Mouse (Mus musculus) CH12.LX (cell line): ENCODE data around the gene Ptpn5. TPM values are rescaled to one million over a fixed set of nuclear protein-coding genes. Genes with fewer than 3 reads are reported as not detected.

ENCODE experiments used
- DNase-seq: peaks from one replicate; pipeline ENCODE4 v3.0.0-alpha.2; 2013; ENCODE audit errors: extremely low read depth
- H3K27ac ChIP-seq: 2 replicates; pipeline ENCODE4 v1.5.1; 2012; ENCODE audit warnings: low read depth, mild to moderate bottlenecking, control low read depth, moderate library complexity; ENCODE audit not compliant: insufficient read depth
- H3K27me3 ChIP-seq: replicated peaks from 2 replicates; pipeline ENCODE3; 2012; ENCODE audit warnings: inconsistent platforms
- H3K36me3 ChIP-seq, 2 experiments: replicated peaks in 1 of 2; 2 replicates each; pipeline versions ENCODE3 to v1.6.1; 2012; ENCODE audit warnings: inconsistent platforms in 1 of 2, low read length in 1 of 2, mild to moderate bottlenecking in 1 of 2, mixed read lengths in 1 of 2, moderate library complexity in 1 of 2; ENCODE audit not compliant: control insufficient read depth in 1 of 2, insufficient read depth in 1 of 2
- H3K4me1 ChIP-seq, 2 experiments: 2 replicates each; pipeline ENCODE4 v1.6.1; 2012; ENCODE audit warnings: inconsistent platforms in 1 of 2, moderate library complexity in 1 of 2; ENCODE audit not compliant: insufficient read depth in 2 of 2, control insufficient read depth in 1 of 2
- H3K4me2 ChIP-seq: 2 replicates; pipeline ENCODE4 v1.6.1; 2012; ENCODE audit warnings: low read depth, mild to moderate bottlenecking, control low read depth; ENCODE audit not compliant: poor library complexity, insufficient read depth, severe bottlenecking
- H3K4me3 ChIP-seq, 3 experiments: fragments of 150-350 bp in 1 of 3; sonication (generic) in 1 of 3; replicated peaks in 1 of 3; 2 replicates each; pipeline versions ENCODE3 to v1.5.1; 2011 to 2012; ENCODE audit warnings: low read depth in 2 of 3, low read length in 2 of 3, mild to moderate bottlenecking in 2 of 3, moderate library complexity in 2 of 3, control low read depth in 1 of 3, improper control_type of control experiment in 1 of 3, inconsistent platforms in 1 of 3, mixed read lengths in 1 of 3; ENCODE audit not compliant: poor library complexity in 1 of 3
- H3K79me2 ChIP-seq: replicated peaks from 2 replicates; pipeline ENCODE4 v1.6.1; 2012; ENCODE audit warnings: mild to moderate bottlenecking, moderate library complexity; ENCODE audit not compliant: control insufficient read depth, poor library complexity, insufficient read depth, severe bottlenecking; ENCODE audit errors: extremely low read depth
- H3K9ac ChIP-seq: 2 replicates; pipeline ENCODE4 v1.6.1; 2012; ENCODE audit warnings: low read depth, mild to moderate bottlenecking, control low read depth, moderate library complexity; ENCODE audit not compliant: insufficient read depth
- H3K9me3 ChIP-seq: replicated peaks from 2 replicates; pipeline ENCODE3; 2012; ENCODE audit warnings: low read length, inconsistent platforms, mixed read lengths
- CHD1 ChIP-seq: IDR thresholded peaks from 2 replicates; pipeline ENCODE4 v1.6.1; 2012; ENCODE audit warnings: low read depth, low read length, improper control_type of control experiment, inconsistent platforms
- CHD2 ChIP-seq: IDR thresholded peaks from 2 replicates; pipeline ENCODE4 v1.6.1; 2011; ENCODE audit warnings: low read length, improper control_type of control experiment
- CTCF ChIP-seq, 2 experiments: IDR thresholded peaks in 1 of 2; conservative IDR thresholded peaks in 1 of 2; 2 replicates each; pipeline ENCODE4 v1.5.1; 2011 to 2012; ENCODE audit warnings: low read depth in 2 of 2, low read length in 2 of 2, improper control_type of control experiment in 1 of 2, inconsistent platforms in 1 of 2, mild to moderate bottlenecking in 1 of 2, moderate library complexity in 1 of 2
- E2F4 ChIP-seq: IDR thresholded peaks from 2 replicates; pipeline ENCODE4 v1.6.1; 2011; ENCODE audit warnings: low read depth, low read length, improper control_type of control experiment; ENCODE audit not compliant: insufficient replicate concordance
- ELF1 ChIP-seq: IDR thresholded peaks from 2 replicates; pipeline ENCODE4 v1.6.1; 2014; ENCODE audit warnings: low read depth, mild to moderate bottlenecking, inconsistent platforms, low read length, improper control_type of control experiment
- EP300 ChIP-seq: IDR thresholded peaks from 2 replicates; pipeline ENCODE4 v1.6.1; 2011; ENCODE audit warnings: low read length, improper control_type of control experiment
- GABPA ChIP-seq: IDR thresholded peaks from 2 replicates; pipeline ENCODE4 v1.6.1; 2012; ENCODE audit warnings: low read depth, low read length, improper control_type of control experiment, inconsistent platforms; ENCODE audit not compliant: insufficient replicate concordance
- JUN ChIP-seq: IDR thresholded peaks from 2 replicates; pipeline ENCODE4 v1.6.1; 2011; ENCODE audit warnings: low read depth, mild to moderate bottlenecking, low read length, improper control_type of control experiment, moderate library complexity; ENCODE audit not compliant: insufficient read depth
- JUND ChIP-seq: conservative IDR thresholded peaks from 2 replicates; pipeline ENCODE4 v1.6.1; 2011; ENCODE audit warnings: low read depth, low read length, improper control_type of control experiment
- MAFK ChIP-seq: IDR thresholded peaks from 2 replicates; pipeline ENCODE4 v1.6.1; 2011; ENCODE audit warnings: low read length, improper control_type of control experiment; ENCODE audit not compliant: insufficient replicate concordance
- MEF2A ChIP-seq: IDR thresholded peaks from 2 replicates; pipeline ENCODE4 v1.6.1; 2014; ENCODE audit warnings: low read depth, mild to moderate bottlenecking, inconsistent platforms, low read length, improper control_type of control experiment, borderline replicate concordance
- MXI1 ChIP-seq: IDR thresholded peaks from 2 replicates; pipeline ENCODE4 v1.6.1; 2011; ENCODE audit warnings: mild to moderate bottlenecking, low read depth, low read length, improper control_type of control experiment
- MYC ChIP-seq: IDR thresholded peaks from 2 replicates; pipeline ENCODE4 v1.6.1; 2011; ENCODE audit warnings: low read depth, mild to moderate bottlenecking, improper control_type of control experiment, low read length
- NELFE ChIP-seq: IDR thresholded peaks from 2 replicates; pipeline ENCODE4 v1.6.1; 2011; ENCODE audit warnings: low read depth, low read length, improper control_type of control experiment
- NRF1 ChIP-seq: IDR thresholded peaks from 2 replicates; pipeline ENCODE4 v1.6.1; 2014; ENCODE audit warnings: low read depth, mild to moderate bottlenecking, inconsistent platforms, low read length, improper control_type of control experiment, moderate library complexity
- PAX5 ChIP-seq: IDR thresholded peaks from 2 replicates; pipeline ENCODE4 v1.6.1; 2012; ENCODE audit warnings: low read length, inconsistent platforms, mixed read lengths
- POLR2A ChIP-seq: IDR thresholded peaks from 2 replicates; pipeline ENCODE4 v1.6.1; 2011; ENCODE audit warnings: low read depth, mild to moderate bottlenecking, improper control_type of control experiment, low read length
- POLR2AphosphoS2 ChIP-seq: IDR thresholded peaks from 2 replicates; pipeline ENCODE4 v1.6.1; 2011; ENCODE audit warnings: low read depth, low read length, improper control_type of control experiment
- RCOR1 ChIP-seq: conservative IDR thresholded peaks from 2 replicates; pipeline ENCODE4 v1.6.1; 2012; ENCODE audit warnings: low read depth, mild to moderate bottlenecking, inconsistent platforms, low read length, improper control_type of control experiment
- SMC3 ChIP-seq: IDR thresholded peaks from 2 replicates; pipeline ENCODE4 v1.6.1; 2011; ENCODE audit warnings: low read depth, low read length, improper control_type of control experiment
- TBP ChIP-seq: conservative IDR thresholded peaks from 2 replicates; pipeline ENCODE4 v1.6.1; 2011; ENCODE audit warnings: low read depth, low read length, improper control_type of control experiment
- TCF12 ChIP-seq: IDR thresholded peaks from 2 replicates; pipeline ENCODE4 v1.6.1; 2014; ENCODE audit warnings: low read depth, mild to moderate bottlenecking, inconsistent platforms, low read length, improper control_type of control experiment
- UBTF ChIP-seq: IDR thresholded peaks from 2 replicates; pipeline ENCODE4 v1.6.1; 2012; ENCODE audit warnings: low read depth, mild to moderate bottlenecking, inconsistent platforms, low read length, improper control_type of control experiment, moderate library complexity
- USF1 ChIP-seq: IDR thresholded peaks from 2 replicates; pipeline ENCODE4 v1.6.1; 2014; ENCODE audit warnings: low read depth, mild to moderate bottlenecking, inconsistent platforms, low read length, improper control_type of control experiment
- ZKSCAN1 ChIP-seq: IDR thresholded peaks from 2 replicates; pipeline ENCODE4 v1.6.1; 2012; ENCODE audit warnings: low read depth, inconsistent platforms, low read length, improper control_type of control experiment, borderline replicate concordance
- ZMIZ1 ChIP-seq: IDR thresholded peaks from 2 replicates; pipeline ENCODE4 v1.6.1; 2012; ENCODE audit warnings: low read depth, mild to moderate bottlenecking, inconsistent platforms, low read length, improper control_type of control experiment
- ZNF384 ChIP-seq: IDR thresholded peaks from 2 replicates; pipeline ENCODE4 v1.6.1; 2012; ENCODE audit warnings: low read depth, low read length, improper control_type of control experiment, inconsistent platforms
- dilution Hi-C: fragments of 300-500 bp; cut with MboI; formaldehyde crosslinking; loops from 2 replicates; pipeline ENCODE4 v1.14.3; 2020; ENCODE audit warnings: low sequenced_read_pairs; ENCODE audit not compliant: extremely low pct_unique_long_range_greater_than_20kb, extremely low pct_ligation_motif_present
- in situ Hi-C: fragments of 300-500 bp; cut with MboI; formaldehyde crosslinking; loops from 3 replicates; pipeline ENCODE4 v1.14.3; 2019; ENCODE audit warnings: low sequenced_read_pairs, low pct_ligation_motif_present, low pct_unique_long_range_greater_than_20kb, mixed read lengths
- polyA plus RNA-seq: library from polyadenylated mRNA; unstranded; fragments of >175 nt; gene quantifications from 2 replicates; pipeline ENCODE4 v1.2.1, GENCODE M21; 2012; ENCODE audit warnings: low read depth; ENCODE audit not compliant: insufficient read length
- total RNA-seq, 2 experiments: library from RNA; depleted of rRNA; stranded (reverse); fragments of 300-350 nt in 1 of 2; fragments of >200 nt in 1 of 2; gene quantifications; 2 replicates each; pipeline ENCODE4 v1.2.3; 2012 to 2014

The Ptpn5 gene
- total and polyA plus RNA-seq, 3 experiments, result 0.90 to 3.4 (median 1.9) TPM

- H3K9ac ChIP-seq, result no peak overlapping the region
- H3K4me2 ChIP-seq, result no peak overlapping the region
- H3K79me2 ChIP-seq, result no peaks in the 10 kb centered on the region
- H3K36me3 ChIP-seq, result peaks cover 0 to 8% of the 10 kb centered on the region in 2 experiments
- H3K27ac ChIP-seq, result no peak overlapping the region
- in situ Hi-C loops, result no loop called here
- H3K4me1 ChIP-seq, result peaks cover 20 to 43% of the 10 kb centered on the region in 2 experiments
- no peak for DNase-seq
- H3K4me3 ChIP-seq, result no peak overlapping the region
- TF ChIP-seq UBTF (no peak), ZKSCAN1 (no peak), ZNF384 (no peak), PAX5 (no peak), E2F4 (no peak), RCOR1 (no peak), JUN (no peak), MAFK (no peak), GABPA (no peak), USF1 (no peak), ELF1 (no peak), NRF1 (no peak), MEF2A (no peak)
- TF ChIP-seq, all 38 proteins: peak for 0
- H3K27me3 ChIP-seq, result no peaks in the 10 kb centered on the region
- no peaks in the 10 kb centered on the region for H3K9me3 ChIP-seq
- dilution Hi-C loops, result no loop called here
These were observed 77.7 kb downstream of the Ptpn5 start for GRCm38 (mm10) chr7:47055744-47056143.

- no peak overlapping the region for H3K27ac ChIP-seq
- H3K4me2 ChIP-seq, result no peak overlapping the region
These were observed 78.8 kb downstream of the Ptpn5 start for GRCm38 (mm10) chr7:47054666-47055065.

More at GRCm38 (mm10) chr7:47054666-47055065, 78.8 kb downstream of the Ptpn5 start:
- peaks cover 0 to 8% of the 10 kb centered on the region in 2 experiments for H3K36me3 ChIP-seq
- H3K9ac ChIP-seq, result no peak overlapping the region
- no peak for TF ChIP-seq MXI1
- no peak for TF ChIP-seq CHD1
- no peak for TF ChIP-seq NRF1
- TF ChIP-seq TCF12, result no peak
- no peak for TF ChIP-seq CHD2
- TF ChIP-seq POLR2A, result no peak
- no peak for TF ChIP-seq NELFE
- TF ChIP-seq MEF2A, result no peak
- TF ChIP-seq TBP, result no peak
- TF ChIP-seq RCOR1, result no peak
- no peak for TF ChIP-seq JUND
- no peak for TF ChIP-seq CTCF (conservative IDR thresholded peaks at IDR 0.05 in 1 of 2, IDR thresholded peaks at IDR 0.05 in 1 of 2; ENCODE audit: low read depth in 2 of 2, low read length in 2 of 2)
- no peak for TF ChIP-seq ZMIZ1
- no peak for TF ChIP-seq EP300
- TF ChIP-seq MYC, result no peak
- TF ChIP-seq SMC3, result no peak
- no peak for TF ChIP-seq JUN
- no peak for TF ChIP-seq ELF1
- TF ChIP-seq POLR2AphosphoS2, result no peak
- peaks cover 3% of the 10 kb centered on the region for H3K27me3 ChIP-seq
- peaks cover 22 to 44% of the 10 kb centered on the region in 2 experiments for H3K4me1 ChIP-seq
- no peak for DNase-seq
- no peak overlapping the region for H3K4me3 ChIP-seq
- dilution Hi-C loops (no loop called here), in situ Hi-C loops (no loop called here)
- H3K9me3 ChIP-seq, result no peaks in the 10 kb centered on the region
- H3K79me2 ChIP-seq, result no peaks in the 10 kb centered on the region
